Mouse (Mus musculus): ENCODE measurements around the gene Vti1b.
A peak's percentile ranks its signal among the peaks of the same experiment; 100 is the strongest.
"Not testable (repeated sequence)": the region's sequence is repeated elsewhere in the genome, so short reads cannot be mapped to it uniquely, and the experiment has no call there.

Vti1b gene

GRCm38 (mm10) chr12:79172019-79172941, at the start of gene Vti1b:
Gene Vti1b, minus strand, starts transcription at chr12:79172667.
- peak; percentile 88 for DNase-seq (ENCODE audit: low spot score)

- no peak for DNase-seq (ENCODE audit: low spot score)
Observed at GRCm38 (mm10) chr12:79217511-79217910, 45.0 kb upstream of the Vti1b start.

GRCm38 (mm10) chr12:79211447-79211846, 39.0 kb upstream of the Vti1b start:
- DNase-seq (ENCODE audit: low spot score), result no peak

- peak; percentile 60 for DNase-seq (ENCODE audit: low spot score)
Observed at GRCm38 (mm10) chr12:79208703-79209464, 36.4 kb upstream of the Vti1b start, which contains the start of gene Rdh12. Gene Rdh12, plus strand, starts transcription at chr12:79208914.

- DNase-seq (ENCODE audit: low spot score), result no peak
Observed at GRCm38 (mm10) chr12:79201882-79202281, 29.4 kb upstream of the Vti1b start.

DNA sequence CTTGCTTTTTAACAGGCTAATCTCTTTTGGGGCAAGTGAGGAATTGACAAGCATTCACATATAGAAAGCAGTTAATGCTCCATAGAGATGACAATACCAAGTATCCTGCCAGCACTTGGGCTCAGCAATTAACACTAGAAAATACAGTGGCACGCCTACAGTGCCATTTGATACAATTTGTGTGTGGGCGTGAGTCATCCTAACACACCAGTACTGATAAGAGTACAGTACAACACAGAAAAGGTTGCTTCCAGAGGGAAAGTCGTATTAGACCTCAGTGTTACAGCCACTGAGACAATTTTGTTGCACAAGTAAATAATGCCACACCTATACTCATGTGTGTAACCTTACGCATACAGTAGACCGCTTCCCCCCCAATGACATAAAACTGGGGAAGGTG, 24.6 kb upstream of the Vti1b start:
- no peak for DNase-seq (ENCODE audit: low spot score)

DNA sequence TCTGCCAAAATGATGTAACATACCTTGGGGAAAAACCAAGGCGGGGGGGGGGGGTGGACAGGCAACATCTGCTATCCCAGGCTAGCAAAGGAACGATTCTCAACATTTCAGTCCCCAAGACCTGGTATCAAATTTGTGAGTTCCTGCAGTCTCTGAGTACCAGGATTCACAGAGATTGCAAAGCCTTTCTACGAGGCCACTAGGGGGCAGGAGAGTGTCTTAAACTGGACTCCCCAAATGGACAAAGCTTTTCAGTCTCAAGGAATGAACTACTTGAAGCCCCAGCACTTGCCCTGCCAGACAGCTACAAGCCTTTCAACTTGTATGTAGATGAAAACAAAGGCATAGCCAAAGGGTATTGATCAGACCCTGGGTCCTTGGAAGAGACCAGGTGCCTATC, 21.0 kb upstream of the Vti1b start:
- DNase-seq (ENCODE audit: low spot score), result peak; percentile 89

GRCm38 (mm10) chr12:79192193-79192592, 19.7 kb upstream of the Vti1b start, which contains the start of gene Rdh11:
Gene Rdh11, minus strand, starts transcription at chr12:79192293.
- no peak for DNase-seq (ENCODE audit: low spot score)

GRCm38 (mm10) chr12:79191701-79192100, 19.2 kb upstream of the Vti1b start:
- DNase-seq (ENCODE audit: low spot score), result peak; percentile 91

- DNase-seq (ENCODE audit: low spot score), result peak; percentile 79
Observed at GRCm38 (mm10) chr12:79190931-79191673, 18.6 kb upstream of the Vti1b start.

DNA sequence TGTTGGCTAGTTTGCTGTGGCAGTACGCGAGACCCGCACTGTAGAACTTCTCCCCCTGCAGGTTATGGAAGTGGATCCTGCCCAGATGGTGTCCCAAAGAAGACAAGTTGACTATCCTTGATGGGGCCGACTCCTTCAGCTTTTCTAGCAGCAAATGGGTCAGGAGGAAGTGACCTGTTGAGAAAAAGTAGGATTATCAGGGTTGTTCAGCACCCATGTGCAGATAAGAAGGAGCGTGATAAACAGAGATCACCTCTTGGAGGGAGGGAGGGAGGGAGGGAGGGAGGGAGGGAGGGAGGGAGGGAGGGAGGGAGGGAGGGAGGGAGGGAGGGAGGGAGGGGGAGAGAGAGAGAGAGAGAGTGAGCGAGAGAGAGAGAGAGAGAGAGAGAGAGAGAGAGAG, 12.7 kb upstream of the Vti1b start:
- DNase-seq (ENCODE audit: low spot score), result not testable (repeated sequence)

- no peak for DNase-seq (ENCODE audit: low spot score)
Observed at GRCm38 (mm10) chr12:79175998-79176397, 3.5 kb upstream of the Vti1b start.

- no peak for DNase-seq (ENCODE audit: low spot score)
Observed at GRCm38 (mm10) chr12:79173721-79174120, 1.3 kb upstream of the Vti1b start.

DNA sequence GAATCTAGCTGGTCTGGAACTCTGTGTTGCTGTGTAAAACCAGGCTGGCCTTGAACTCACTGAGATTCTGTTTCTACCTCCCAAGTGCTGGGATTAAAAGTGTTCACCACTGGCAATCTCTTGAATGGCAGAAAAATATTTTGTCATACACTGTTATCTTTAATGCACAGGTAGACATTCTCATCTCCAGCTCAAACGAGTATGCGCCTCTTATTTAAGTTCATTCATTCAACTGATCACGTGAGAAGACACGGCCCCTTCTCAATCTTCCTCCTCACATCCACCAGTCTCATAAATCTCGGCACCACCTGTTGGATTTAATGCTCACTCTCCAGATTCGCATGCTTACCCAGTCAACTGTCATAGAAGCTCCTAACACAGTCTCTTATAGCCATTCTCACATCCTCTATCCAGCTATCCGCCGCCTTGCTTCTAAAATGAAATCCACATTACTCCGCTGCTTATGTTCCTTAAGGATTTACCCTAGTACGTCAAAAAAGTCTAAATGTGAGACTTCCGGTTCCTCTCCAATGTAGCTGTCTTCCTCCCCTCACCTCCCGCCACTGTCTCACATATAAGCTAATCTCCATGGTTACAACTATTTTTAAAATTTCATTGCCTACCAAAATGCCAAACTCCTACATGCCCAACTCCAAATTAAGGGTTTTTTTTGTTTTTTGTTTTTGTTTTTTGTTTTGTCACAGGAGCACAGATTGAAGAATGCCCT, 1.0 kb downstream of the Vti1b start:
- DNase-seq (ENCODE audit: low spot score), result peak; percentile 18

DNA sequence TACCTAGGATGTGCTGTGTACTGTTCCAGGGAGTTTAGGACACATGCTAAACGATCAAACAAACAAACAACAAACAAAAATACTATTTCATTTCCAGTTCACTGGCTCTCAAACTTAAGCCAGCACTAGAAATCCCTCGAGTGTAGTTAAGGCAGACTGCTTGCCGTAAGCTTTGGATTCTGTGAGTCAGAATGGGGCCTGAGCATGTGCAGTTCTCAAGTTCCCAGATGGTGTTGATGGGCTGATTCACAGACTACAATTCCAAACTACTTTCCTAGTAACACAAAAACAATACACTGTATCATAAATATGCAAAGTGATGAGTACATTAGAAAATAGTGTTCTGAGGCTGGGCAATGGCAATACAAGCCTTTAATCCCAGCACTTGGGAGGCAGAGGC, 2.0 kb downstream of the Vti1b start:
- no peak for DNase-seq (ENCODE audit: low spot score)

GRCm38 (mm10) chr12:79169173-79169572, 3.3 kb downstream of the Vti1b start:
- DNase-seq (ENCODE audit: low spot score), result peak; percentile 16

DNA sequence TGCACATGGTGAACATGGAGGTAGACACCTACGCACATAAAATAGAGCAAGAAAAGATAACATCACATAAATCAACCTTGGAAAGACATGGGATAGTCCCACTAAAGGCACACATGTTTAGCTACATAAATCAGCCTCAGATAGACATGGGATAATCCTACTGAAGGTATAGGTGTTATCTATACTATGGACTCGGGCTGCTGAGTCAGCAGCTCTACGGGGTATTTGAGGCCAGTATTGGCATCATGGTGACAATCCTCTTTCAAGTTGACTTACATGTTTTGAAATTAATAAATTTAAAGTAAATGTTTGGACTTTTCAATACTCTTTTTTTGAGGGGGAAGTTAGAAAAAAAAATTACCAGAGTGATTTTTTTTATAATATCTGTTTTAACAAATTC, 9.6 kb downstream of the Vti1b start:
- DNase-seq (ENCODE audit: low spot score), result no peak

DNA sequence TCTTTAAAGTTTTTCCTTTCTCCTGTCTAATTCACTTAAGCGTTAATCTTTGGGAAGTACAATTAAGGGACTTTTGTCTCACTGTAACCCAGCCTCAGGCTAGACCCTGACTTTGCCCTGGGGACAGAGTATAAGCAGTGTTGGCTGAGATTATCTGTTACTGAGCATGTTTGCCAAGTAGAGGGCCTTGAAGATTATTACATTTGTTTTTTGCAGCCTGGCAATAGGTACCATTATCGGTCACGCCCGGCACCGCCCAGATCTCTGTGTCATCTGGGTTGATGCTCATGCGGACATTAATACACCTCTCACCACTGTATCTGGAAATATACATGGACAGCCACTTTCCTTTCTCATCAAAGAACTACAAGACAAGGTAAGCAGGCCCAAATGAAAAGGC, 22.8 kb downstream of the Vti1b start:
- no peak for DNase-seq (ENCODE audit: low spot score)

- no peak for DNase-seq (ENCODE audit: low spot score)
Observed at GRCm38 (mm10) chr12:79141384-79141783, 31.1 kb downstream of the Vti1b start.

GRCm38 (mm10) chr12:79140811-79141210, 31.7 kb downstream of the Vti1b start:
- DNase-seq (ENCODE audit: low spot score), result no peak

DNA sequence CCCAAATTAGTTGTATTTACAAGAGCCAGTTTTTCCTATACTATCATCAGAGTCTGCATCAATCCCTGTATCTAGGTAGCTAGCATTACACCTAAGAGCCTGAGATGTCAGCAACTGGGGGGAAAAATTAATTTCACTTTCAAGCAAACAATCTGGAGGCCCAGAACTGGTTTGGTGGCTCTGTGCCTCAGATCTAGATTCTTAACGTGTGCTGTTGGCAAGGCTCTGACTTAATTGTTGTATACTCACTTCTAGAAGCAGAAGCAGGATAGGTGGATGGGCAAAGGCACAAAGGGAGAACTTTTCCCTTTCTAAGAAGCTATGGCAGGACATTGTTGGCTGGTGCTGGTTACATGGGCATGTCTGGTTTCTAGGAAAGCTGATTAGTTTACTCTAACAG, 33.0 kb downstream of the Vti1b start:
- DNase-seq (ENCODE audit: low spot score), result no peak

GRCm38 (mm10) chr12:79138999-79139398, 33.5 kb downstream of the Vti1b start:
- DNase-seq (ENCODE audit: low spot score), result no peak
